Mouse (Mus musculus) kidney, adult 2 months (tissue): ENCODE data around the gene Pls1.

ENCODE experiments used
- CTCF ChIP-seq: fragments of 200-500 bp; conservative IDR thresholded peaks from 2 replicates; pipeline ENCODE4 v1.5.1; 2011; ENCODE audit warnings: low read depth, mild to moderate bottlenecking, control low read depth, low read length, moderate library complexity, mixed read lengths; ENCODE audit not compliant: insufficient read depth, insufficient read length
- POLR2A ChIP-seq: fragments of 200-500 bp; IDR thresholded peaks from one replicate; pipeline ENCODE4 v1.6.1; 2011; ENCODE audit warnings: low read depth, low read length, control low read depth

- TF ChIP-seq CTCF (no peak), POLR2A (no peak)
These were observed 50.9 kb downstream of the Pls1 start for GRCm38 (mm10) chr9:95793986-95794744.
